Mouse (Mus musculus) midbrain, embryonic 16.5 days (tissue): ENCODE measurements at regions not wholly inside any gene's neighbourhood (a gene's known extent, or its start where the extent isn't known, plus 50 kb on each side); places are given as distances from the start of the nearest gene placed in this dataset.

Source experiments
- ATAC-seq: fragments of 200-750 bp; cut with Nextera tagmentation; 2 replicates; pipeline ENCODE4 v1.8.0; 2017; ENCODE audit warnings: moderate TSS enrichment
- H3K27ac ChIP-seq: fragments of 300-500 bp; sonication (generic); 2 replicates; pipeline ENCODE4 v1.5.1; 2014; ENCODE audit warnings: mild to moderate bottlenecking, low read length, mixed read lengths
- H3K27me3 ChIP-seq: fragments of 300-500 bp; sonication (generic); 2 replicates; pipeline ENCODE4 v1.6.1; 2014; ENCODE audit warnings: low read depth, low read length, mixed read lengths; ENCODE audit not compliant: control insufficient read depth, insufficient read depth
- H3K36me3 ChIP-seq: fragments of 300-500 bp; sonication (generic); 2 replicates; pipeline ENCODE4 v1.6.1; 2014; ENCODE audit warnings: mild to moderate bottlenecking, low read length, moderate library complexity, mixed read lengths; ENCODE audit not compliant: control insufficient read depth, insufficient read depth
- H3K4me1 ChIP-seq: fragments of 300-500 bp; sonication (generic); 2 replicates; pipeline ENCODE4 v1.6.1; 2014; ENCODE audit warnings: mild to moderate bottlenecking, low read length, mixed read lengths; ENCODE audit not compliant: control insufficient read depth, insufficient read depth
- H3K4me2 ChIP-seq: fragments of 300-500 bp; sonication (generic); 2 replicates; pipeline ENCODE4 v1.6.1; 2014; ENCODE audit warnings: mild to moderate bottlenecking, low read length, mixed read lengths
- H3K4me3 ChIP-seq: fragments of 300-500 bp; sonication (generic); 2 replicates; pipeline ENCODE4 v1.5.1; 2014; ENCODE audit warnings: low read depth, mild to moderate bottlenecking, low read length, moderate library complexity, mixed read lengths
- H3K9ac ChIP-seq: fragments of 300-500 bp; sonication (generic); 2 replicates; pipeline ENCODE4 v1.6.1; 2014; ENCODE audit warnings: low read depth, low read length, mixed read lengths
- H3K9me3 ChIP-seq: fragments of 300-500 bp; sonication (generic); replicated peaks from 2 replicates; pipeline ENCODE4 v1.6.1; 2014; ENCODE audit warnings: mild to moderate bottlenecking, low read length, mixed read lengths; ENCODE audit not compliant: control insufficient read depth, poor library complexity, severe bottlenecking
- WGBS: fragments of 180-500 bp; shearing (Covaris S2); extraction: QIAGEN DNeasy Blood & Tissue Kit; methylation state at CpG from one replicate; pipeline ENCODE4 v1.1.7; 2014; 5-methylcytosine and 5-hydroxymethylcytosine counted together

DNA sequence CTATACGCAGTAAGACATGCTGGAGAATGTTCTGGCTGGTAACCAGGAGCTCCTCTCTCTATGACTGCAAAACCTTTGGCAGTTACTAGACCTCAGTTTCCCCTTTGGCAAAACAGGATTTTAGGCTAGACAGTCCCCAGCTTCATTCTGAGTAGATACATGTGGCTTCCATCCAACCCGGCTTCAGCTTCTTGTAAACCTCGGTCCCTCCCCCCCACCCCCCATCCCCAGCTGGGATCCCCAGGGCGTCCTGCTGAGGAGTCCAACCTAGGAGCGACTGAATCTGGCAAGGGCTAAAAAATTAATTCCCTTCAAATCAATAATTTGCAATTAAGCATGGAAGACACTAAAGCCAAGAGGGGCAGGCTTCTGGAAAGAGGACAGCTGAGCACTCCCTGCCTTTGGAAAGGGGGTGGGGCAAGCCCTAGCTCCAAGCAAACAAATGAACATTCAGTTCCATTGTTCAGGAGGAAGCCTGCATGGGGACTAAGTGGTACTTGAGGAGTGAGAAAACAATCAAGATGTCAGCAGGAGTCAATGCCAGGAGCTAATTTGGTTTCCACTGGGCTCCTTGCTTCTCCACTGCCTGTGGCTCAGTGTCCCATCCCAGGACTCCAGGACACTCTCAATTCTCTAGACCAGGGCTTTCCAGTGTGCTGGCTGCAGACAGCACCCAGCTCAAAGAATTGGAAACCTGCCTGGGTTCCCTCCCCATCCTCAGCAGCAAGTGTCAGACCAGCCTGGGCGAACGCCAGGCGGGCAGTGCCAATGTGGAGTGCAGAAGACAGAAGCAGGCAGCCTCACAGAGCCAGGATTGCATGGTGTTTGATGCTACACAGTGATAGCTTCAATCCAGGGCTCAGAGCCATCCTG is 1528.0 kb upstream of the Gulo start:
- Histone ChIP-seq H3K27me3 (no peaks in the 10 kb centered on the region), H3K9ac (no peak overlapping the region)

DNA sequence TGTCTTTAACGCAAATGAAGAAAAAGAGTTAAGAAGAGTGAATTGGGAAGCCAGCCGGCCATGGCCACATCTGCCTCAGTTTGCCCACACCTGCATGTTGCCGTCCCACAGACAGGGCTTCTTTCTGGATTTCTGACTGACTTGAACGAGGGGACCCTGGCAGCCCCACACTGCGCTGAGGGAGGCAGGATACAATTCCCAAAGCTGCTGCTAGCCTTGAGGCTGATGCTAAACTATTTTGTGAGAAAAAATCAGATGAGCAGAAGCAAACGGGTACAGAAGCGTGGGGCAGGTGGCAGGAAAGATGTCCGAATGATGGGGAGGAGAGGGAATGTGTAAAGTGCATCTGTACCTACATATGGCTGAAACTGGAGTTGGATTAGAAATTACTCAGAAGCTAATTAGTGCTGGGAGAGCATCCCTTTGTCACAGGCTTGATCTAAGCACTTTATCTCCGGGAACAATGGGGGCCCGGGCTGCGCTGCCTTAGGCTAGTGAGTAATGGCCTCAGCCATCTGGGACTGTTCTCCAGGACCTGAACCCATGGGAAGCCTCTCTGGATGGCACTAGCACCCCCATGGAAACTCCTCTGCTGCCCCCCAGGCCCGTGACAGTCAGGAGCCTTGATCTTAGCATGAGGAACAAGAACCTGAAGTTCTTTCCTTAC is 1497.9 kb upstream of the Gulo start:
- ATAC-seq: no peak
- H3K27ac ChIP-seq: no peak overlapping the region
- 58% methylated on average over 12 of the region's 12 CpGs for WGBS
- no peak overlapping the region for H3K4me3 ChIP-seq
- no peaks in the 10 kb centered on the region for H3K9me3 ChIP-seq
- H3K9ac ChIP-seq: no peak overlapping the region
- no peaks in the 10 kb centered on the region for H3K4me1 ChIP-seq
- no peak overlapping the region for H3K4me2 ChIP-seq
- no peaks in the 10 kb centered on the region for H3K36me3 ChIP-seq
- no peaks in the 10 kb centered on the region for H3K27me3 ChIP-seq

More for the DNA sequence above, 1528.0 kb upstream of the Gulo start:
- no peak overlapping the region for H3K4me2 ChIP-seq
- no peaks in the 10 kb centered on the region for H3K36me3 ChIP-seq
- WGBS: 18% methylated on average over 8 of the region's 8 CpGs
- H3K4me3 ChIP-seq: no peak overlapping the region
- peaks cover 21% of the 10 kb centered on the region; the same call in 1 of the 2 replicates for H3K4me1 ChIP-seq
- peak overlapping the region; percentile 55 for H3K27ac ChIP-seq
- ATAC-seq: peak; percentile 80
- H3K9me3 ChIP-seq: no peaks in the 10 kb centered on the region

DNA sequence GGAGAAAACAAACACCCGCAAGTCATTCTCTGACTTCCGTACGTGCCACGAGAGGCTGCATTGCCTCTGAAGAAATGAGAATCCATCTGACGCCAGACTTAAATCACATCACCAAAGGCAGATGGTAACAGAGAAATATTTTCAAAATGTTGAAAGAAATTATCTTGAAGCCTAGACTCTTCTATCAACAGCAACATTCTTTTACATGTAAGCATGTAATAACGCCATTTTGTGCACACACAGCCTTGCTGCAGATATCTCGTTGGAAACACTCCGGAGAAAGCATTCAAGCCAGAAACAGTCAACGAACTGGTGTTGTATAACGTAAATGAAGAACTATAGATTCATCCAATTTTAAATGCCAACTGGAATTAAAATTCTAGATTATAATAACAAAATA is 1483.1 kb upstream of the Gulo start:
- no peaks in the 10 kb centered on the region; the same call in 1 of the 2 replicates for H3K4me1 ChIP-seq
- no peaks in the 10 kb centered on the region for H3K9me3 ChIP-seq
- no peak overlapping the region for H3K4me3 ChIP-seq
- no peaks in the 10 kb centered on the region; the same call in 1 of the 2 replicates for H3K27me3 ChIP-seq
- no peak overlapping the region for H3K4me2 ChIP-seq
- 92% methylated on average over 10 of the region's 10 CpGs for whole genome bisulfite sequencing
- H3K27ac ChIP-seq: no peak overlapping the region
- H3K36me3 ChIP-seq: no peaks in the 10 kb centered on the region
- H3K9ac ChIP-seq: no peak overlapping the region
- no peak for ATAC-seq

DNA sequence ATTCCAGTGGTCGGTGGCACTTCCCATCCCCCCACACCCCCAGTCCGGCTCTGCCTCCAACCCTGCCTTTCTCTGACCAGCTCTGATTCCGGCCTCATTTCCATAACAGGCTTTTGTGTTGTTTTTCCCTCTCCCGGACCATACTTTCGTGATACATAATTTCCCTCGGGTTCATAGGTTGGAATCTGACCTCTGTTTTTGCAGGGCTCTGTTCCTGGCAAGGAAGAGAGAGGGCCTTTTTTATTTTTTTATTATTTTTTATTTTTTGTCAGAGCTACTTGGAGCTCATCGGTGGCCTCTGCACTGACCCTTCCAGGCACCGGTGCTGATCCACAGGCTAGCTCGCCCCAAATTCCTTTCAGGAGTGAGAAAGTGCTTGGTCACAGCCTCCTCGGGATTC is 1477.7 kb upstream of the Gulo start:
- no peak for ATAC-seq
- WGBS: 19% methylated on average over 10 of the region's 10 CpGs
- H3K4me2 ChIP-seq: no peak overlapping the region
- no peak overlapping the region for H3K9ac ChIP-seq
- H3K36me3 ChIP-seq: no peaks in the 10 kb centered on the region
- H3K27ac ChIP-seq: no peak overlapping the region
- H3K4me3 ChIP-seq: no peak overlapping the region
- no peaks in the 10 kb centered on the region; the same call in 1 of the 2 replicates for H3K27me3 ChIP-seq
- no peaks in the 10 kb centered on the region for H3K9me3 ChIP-seq
- H3K4me1 ChIP-seq: no peaks in the 10 kb centered on the region; the same call in 1 of the 2 replicates

DNA sequence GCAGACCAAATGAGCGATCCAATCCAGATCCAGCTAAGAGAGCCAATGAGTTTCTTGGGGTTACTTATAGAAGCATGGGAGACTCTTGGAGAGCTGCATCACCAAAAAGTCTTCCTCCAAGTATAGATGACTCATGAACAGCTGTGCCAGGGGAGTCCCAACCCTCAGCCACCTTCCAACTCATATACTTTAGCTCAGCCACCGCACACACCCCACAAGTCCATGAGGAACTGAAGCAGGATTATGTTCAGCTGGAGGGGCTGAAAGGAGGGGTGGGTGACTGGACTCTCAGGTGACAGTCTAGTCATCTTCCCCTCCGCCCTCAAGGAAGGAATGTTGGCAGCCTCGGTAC is 1476.4 kb upstream of the Gulo start:
- WGBS: 96% methylated on average over 4 of the region's 4 CpGs
- no peaks in the 10 kb centered on the region for H3K9me3 ChIP-seq
- no peak for ATAC-seq
- no peaks in the 10 kb centered on the region; the same call in 1 of the 2 replicates for H3K4me1 ChIP-seq
- no peak overlapping the region for H3K9ac ChIP-seq
- no peak overlapping the region for H3K4me2 ChIP-seq
- no peak overlapping the region for H3K4me3 ChIP-seq
- H3K27ac ChIP-seq: no peak overlapping the region
- H3K27me3 ChIP-seq: no peaks in the 10 kb centered on the region; the same call in 1 of the 2 replicates
- H3K36me3 ChIP-seq: no peaks in the 10 kb centered on the region

DNA sequence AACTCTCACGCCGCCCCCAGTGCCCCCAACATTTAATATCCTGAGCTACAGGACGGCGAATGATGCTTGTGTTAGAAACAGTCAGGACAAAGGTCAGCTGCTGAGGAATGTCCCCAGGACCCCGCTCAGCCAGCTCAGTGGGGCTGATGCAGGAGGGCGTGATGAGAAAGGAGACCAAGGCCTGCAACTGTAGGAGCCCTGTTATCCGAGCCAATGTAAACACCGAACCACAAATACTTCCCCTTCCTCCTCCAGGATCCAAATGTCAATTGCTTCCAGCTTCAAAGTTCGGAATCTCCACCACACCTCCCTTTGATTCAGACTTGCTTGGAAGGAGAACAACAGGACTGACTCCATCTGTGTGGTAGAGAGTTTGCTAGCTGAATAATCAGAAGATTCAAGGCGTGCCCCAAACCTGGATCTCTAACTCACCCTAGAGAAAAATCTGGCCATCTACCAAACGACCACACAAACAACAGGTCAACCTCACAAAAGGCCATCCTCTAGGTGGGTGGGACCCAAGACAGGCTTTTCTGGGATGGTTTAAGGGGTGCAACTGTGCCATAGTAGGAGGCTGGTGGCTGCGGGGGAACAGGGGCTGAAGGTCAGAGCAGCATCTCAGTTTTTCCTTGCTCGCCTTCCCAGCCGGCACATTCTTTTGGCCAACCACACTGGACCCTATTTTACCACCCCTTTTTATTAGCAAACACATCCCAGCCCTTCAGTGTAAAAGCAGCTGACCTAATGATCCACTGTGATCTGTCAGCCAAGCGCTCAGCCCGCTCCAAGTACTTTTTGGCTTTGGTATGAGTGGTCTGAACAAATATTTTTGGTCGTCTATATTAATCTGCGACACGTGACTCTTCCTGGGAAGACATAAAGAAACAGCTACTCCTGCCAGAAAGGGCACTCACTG is 1475.8 kb upstream of the Gulo start:
- Histone ChIP-seq H3K4me3 (no peak overlapping the region), H3K36me3 (no peaks in the 10 kb centered on the region), H3K4me2 (no peak overlapping the region), H3K4me1 (no peaks in the 10 kb centered on the region; the same call in 1 of the 2 replicates), H3K27me3 (no peaks in the 10 kb centered on the region; the same call in 1 of the 2 replicates), H3K9ac (no peak overlapping the region), H3K9me3 (no peaks in the 10 kb centered on the region), H3K27ac (no peak overlapping the region)
- ATAC-seq: no peak
- 63% methylated on average over 19 of the region's 19 CpGs for WGBS
